Mouse (Mus musculus) olfactory bulb, adult 2 months (tissue): Measurements from ENCODE around the gene Smurf1. TPM values are rescaled to one million over a fixed set of nuclear protein-coding genes. Genes with fewer than 3 reads are reported as not detected.

Source experiments
- H3K27ac ChIP-seq: fragments of 200-500 bp; 2 replicates; pipeline ENCODE4 v1.5.1; 2012; ENCODE audit warnings: low read depth, low read length; ENCODE audit not compliant: insufficient read depth
- H3K4me1 ChIP-seq: fragments of 200-500 bp; 2 replicates; pipeline ENCODE4 v1.6.1; 2012; ENCODE audit warnings: low read length; ENCODE audit not compliant: control insufficient read depth, insufficient read depth
- H3K4me3 ChIP-seq: fragments of 200-500 bp; 2 replicates; pipeline ENCODE4 v1.5.1; 2012; ENCODE audit warnings: mild to moderate bottlenecking, low read depth, low read length, moderate library complexity; ENCODE audit not compliant: insufficient read depth
- CTCF ChIP-seq: fragments of 200-500 bp; IDR thresholded peaks from 2 replicates; pipeline ENCODE4 v1.5.1; 2012; ENCODE audit warnings: low read depth, mild to moderate bottlenecking, low read length, moderate library complexity; ENCODE audit not compliant: insufficient read depth
- POLR2A ChIP-seq: fragments of 200-500 bp; IDR thresholded peaks from 2 replicates; pipeline ENCODE4 v1.6.1; 2012; ENCODE audit warnings: mild to moderate bottlenecking, low read depth, low read length, moderate library complexity; ENCODE audit not compliant: insufficient read depth
- WGBS: fragments of 180-500 bp; shearing (Covaris S2); methylation state at CpG from one replicate; pipeline ENCODE4 v1.1.7; 2018; 5-methylcytosine and 5-hydroxymethylcytosine counted together
- polyA plus RNA-seq: library from polyadenylated mRNA; stranded (reverse); fragments of >200 nt; gene quantifications from 2 replicates; pipeline ENCODE4 v1.2.4, GENCODE M21; 2012; ENCODE audit warnings: low replicate concordance; ENCODE audit not compliant: missing spikeins, insufficient read depth, insufficient read length

Smurf1 gene
- polyA plus RNA-seq, 1 experiment: not detected

DNA sequence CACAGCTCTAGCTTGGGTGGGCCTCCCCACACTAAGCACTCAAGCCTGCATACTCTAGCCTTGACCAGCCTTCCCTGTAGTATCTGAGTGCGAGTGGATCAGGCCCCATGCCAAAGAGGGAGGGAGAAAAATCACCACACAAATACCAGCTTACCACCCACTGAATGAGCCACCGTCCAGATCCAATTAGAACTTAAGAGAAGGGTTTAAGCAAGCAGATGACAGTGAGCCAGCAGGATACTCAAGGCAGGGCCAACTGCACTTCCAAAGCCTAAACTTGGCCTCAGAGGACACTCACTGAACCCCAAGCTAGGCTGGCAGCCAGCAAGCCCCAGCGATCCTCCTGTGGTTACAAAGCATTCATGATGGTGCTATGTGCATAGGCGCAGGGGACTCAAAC, 19.6 kb downstream of the Smurf1 start:
- peaks cover 24% of the 10 kb centered on the region for H3K4me1 ChIP-seq
- no peak overlapping the region for H3K4me3 ChIP-seq
- TF ChIP-seq POLR2A (no peak), CTCF (no peak)
- 49% methylated on average over 4 of the region's 4 CpGs for WGBS
- no peak overlapping the region for H3K27ac ChIP-seq

DNA sequence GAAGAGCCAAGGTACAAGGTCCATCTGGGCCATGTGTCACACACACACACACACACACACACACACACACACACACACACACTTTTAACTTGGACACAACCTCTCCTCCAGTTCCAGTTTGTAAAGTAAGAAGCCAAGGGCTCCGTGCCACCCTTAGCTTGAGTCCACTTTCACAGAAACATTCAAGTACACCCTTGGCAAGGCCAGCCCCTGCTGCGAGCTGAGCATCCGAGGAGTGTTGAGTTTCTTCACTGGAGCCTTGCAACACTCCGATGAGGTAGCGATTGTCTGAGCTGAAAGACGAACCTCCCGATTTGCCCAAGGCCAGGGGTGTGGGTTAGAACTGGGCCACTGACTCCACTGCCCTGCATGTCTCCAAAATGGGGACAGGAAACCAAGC, 20.7 kb downstream of the Smurf1 start:
- Histone ChIP-seq H3K4me3 (no peak overlapping the region), H3K4me1 (peaks cover 27% of the 10 kb centered on the region), H3K27ac (no peak overlapping the region)
- TF ChIP-seq CTCF (no peak), POLR2A (no peak)
- WGBS: 87% methylated on average over 7 of the region's 7 CpGs

DNA sequence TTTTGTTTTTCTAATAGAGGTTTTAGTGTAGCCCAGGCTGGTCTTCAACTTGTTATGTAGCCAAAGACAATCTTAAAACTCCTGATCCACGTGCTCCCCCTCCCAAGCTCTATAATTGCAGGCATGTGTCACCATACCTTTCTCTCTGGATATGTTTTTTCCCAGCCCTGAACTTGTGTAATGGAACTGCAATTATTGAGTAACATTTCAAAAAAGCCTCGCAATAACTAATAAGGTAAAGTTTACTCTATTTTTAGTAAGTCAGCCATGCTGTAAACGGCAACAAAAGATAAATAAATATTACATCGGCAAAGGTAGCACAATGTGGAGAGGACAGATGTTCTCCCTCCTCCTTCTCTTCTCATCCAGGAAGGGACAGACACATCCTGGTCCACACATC, 21.3 kb downstream of the Smurf1 start:
- TF ChIP-seq CTCF (no peak), POLR2A (no peak)
- Histone ChIP-seq H3K27ac (no peak overlapping the region), H3K4me1 (peaks cover 27% of the 10 kb centered on the region), H3K4me3 (no peak overlapping the region)
- 74% methylated on average over 4 of the region's 4 CpGs for WGBS

DNA sequence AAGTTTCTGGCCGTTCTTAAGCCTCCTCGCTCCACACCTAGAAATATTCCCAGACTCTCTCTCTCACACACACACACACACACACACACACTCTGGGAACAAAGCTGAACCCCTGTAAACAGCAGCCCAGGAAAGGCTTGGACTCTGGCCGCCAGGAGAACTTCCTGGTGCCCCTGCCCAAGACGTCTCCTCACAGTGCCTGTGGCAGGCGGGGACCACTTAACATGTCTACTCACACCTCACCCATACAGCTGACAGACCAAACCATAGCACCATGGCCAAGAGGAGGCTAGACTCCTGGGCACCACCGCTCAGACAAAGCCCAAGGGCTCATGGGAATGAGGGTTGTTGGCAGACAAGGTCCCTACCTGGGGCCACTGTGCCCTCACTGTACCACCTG, 22.3 kb downstream of the Smurf1 start:
- TF ChIP-seq POLR2A (no peak), CTCF (no peak)
- Histone ChIP-seq H3K4me1 (peaks cover 24% of the 10 kb centered on the region), H3K4me3 (no peak overlapping the region), H3K27ac (no peak overlapping the region)
- WGBS: 92% methylated on average over 6 of the region's 6 CpGs

DNA sequence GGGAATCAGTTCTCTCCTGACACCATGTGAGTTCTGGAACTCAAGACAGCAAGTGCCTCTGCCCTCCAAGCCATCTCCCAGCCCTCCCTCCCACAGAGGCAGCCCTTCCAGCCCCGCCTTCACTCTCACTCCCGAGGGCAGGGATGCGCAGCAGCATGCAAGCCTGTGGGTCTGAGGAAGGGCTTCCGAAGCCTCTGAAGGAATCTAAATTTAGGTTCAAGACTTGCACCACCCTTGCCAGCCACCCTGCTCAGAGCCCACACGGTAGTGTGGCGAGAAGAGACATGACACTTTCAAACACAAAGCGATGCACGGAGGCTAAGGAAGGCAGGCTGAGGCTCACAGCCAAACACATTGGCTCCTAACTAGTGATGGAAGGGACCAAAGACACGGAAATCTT, 23.2 kb downstream of the Smurf1 start:
- WGBS: 44% methylated on average over 9 of the region's 9 CpGs
- H3K4me3 ChIP-seq: no peak overlapping the region
- H3K27ac ChIP-seq: no peak overlapping the region
- peaks cover 19% of the 10 kb centered on the region for H3K4me1 ChIP-seq
- TF ChIP-seq CTCF (no peak), POLR2A (no peak)

DNA sequence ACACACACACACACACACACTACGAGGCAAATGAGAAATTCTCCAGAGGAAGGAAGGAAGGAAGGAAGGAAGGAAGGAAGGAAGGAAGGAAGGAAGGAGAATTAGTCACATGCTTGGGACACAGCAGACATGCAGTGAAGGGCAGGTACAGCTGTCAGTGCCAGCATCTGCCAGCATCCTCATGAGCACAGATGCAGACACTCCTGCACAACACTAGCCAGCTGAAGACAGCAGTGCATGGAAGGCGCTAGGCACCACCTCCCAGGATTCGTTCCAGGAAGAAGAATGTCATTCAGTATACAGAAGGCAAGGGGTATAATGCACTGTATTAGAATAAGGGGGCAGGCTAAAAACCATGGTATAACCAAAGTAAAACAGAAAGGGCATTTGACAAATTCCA, 24.7 kb downstream of the Smurf1 start:
- WGBS: 58% methylated on average over 3 of the region's 3 CpGs
- H3K4me3 ChIP-seq: no peak overlapping the region
- no peak overlapping the region for H3K27ac ChIP-seq
- TF ChIP-seq POLR2A (no peak), CTCF (no peak)
- H3K4me1 ChIP-seq: peaks cover 13% of the 10 kb centered on the region

DNA sequence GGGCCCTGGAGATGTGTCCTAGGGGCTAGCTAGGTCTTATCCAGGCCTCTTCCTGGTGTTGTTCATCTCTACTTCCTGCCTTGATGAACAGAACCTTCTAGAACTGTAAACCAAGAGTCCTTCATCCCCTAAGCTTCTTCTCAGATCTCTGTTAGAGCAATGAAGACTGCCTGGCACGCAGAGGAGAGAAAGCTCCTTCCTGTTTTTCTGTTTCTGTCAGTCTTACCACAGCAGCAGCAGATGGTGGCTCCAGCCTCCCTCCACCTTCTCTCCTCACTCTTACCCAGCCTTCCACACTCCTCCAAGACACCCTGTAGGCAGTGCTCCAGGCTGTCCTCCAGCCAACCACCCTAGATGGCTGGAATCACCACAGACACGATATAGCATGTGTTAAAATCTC, 28.3 kb downstream of the Smurf1 start:
- peaks cover 6% of the 10 kb centered on the region; the same call in 1 of the 2 replicates for H3K4me1 ChIP-seq
- no peak for TF ChIP-seq CTCF
- no peak for TF ChIP-seq POLR2A
- H3K4me3 ChIP-seq: no peak overlapping the region
- no peak overlapping the region for H3K27ac ChIP-seq
- WGBS: 78% methylated on average over 2 of the region's 2 CpGs

DNA sequence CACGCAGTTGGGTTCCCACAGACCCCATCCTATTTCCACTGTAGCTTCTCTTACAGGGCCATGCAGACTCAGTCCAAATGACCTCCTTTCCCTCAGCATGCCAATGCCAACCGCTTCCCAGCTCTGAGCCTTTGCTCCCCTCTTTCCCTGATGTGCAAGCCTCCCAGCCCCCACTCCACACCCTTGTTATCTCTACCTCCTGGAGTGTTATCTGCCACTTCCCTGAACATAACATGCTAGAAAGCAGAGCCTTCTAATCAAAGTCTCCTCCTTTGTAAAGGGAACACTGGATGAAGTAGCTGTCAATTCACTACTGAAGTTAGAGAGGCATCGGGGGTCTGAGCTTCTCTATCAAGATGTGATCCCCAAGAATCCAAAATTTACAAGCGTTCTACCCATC, 32.2 kb downstream of the Smurf1 start:
- no peak for TF ChIP-seq CTCF
- TF ChIP-seq POLR2A: no peak
- Histone ChIP-seq H3K4me3 (no peak overlapping the region), H3K27ac (no peak overlapping the region), H3K4me1 (peaks cover 14% of the 10 kb centered on the region)
- 84% methylated on average over 4 of the region's 4 CpGs for WGBS

DNA sequence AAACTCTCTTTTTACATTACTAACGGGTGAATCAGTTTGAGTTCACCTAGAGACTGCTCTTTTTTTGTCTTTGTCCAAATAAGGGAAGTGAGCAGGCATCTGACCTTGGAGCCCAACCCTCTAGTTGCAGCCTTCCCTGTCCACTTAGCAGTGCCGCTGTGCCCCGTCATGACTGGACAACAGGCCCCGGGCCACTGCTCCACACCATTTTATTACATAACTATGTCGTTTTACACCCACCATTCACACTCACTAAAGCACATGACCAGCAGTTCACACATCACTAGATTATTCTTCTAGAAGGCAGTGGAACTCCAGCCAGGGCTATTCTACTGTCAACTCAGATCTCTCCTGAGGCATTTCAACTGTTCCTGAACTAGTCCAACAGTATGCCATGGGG, 33.8 kb downstream of the Smurf1 start:
- 92% methylated on average over 5 of the region's 5 CpGs for WGBS
- Histone ChIP-seq H3K27ac (no peak overlapping the region), H3K4me1 (peaks cover 19% of the 10 kb centered on the region)

More for the DNA sequence above, 33.8 kb downstream of the Smurf1 start:
- no peak overlapping the region for H3K4me3 ChIP-seq
- TF ChIP-seq POLR2A: no peak
- TF ChIP-seq CTCF: no peak
